Mouse (Mus musculus) C2C12 (cell line): Measurements from ENCODE around the gene Cnpy2.

ENCODE experiments used
- CEBPB ChIP-seq: IDR thresholded peaks from one replicate; pipeline ENCODE4 v1.6.1; 2011; ENCODE audit warnings: low read depth, mild to moderate bottlenecking, control low read depth, moderate library complexity
- CTCF ChIP-seq: IDR thresholded peaks from one replicate; pipeline ENCODE4 v1.5.1; 2011; ENCODE audit not compliant: control insufficient read depth, insufficient read depth, insufficient read length

GRCm38 (mm10) chr10:128359226-128359625 lies 37.0 kb downstream of the Cnpy2 start:
- no peak for TF ChIP-seq CTCF
- no peak for TF ChIP-seq CEBPB
